Mouse (Mus musculus) small intestine, adult 2 months (tissue): Measurements from ENCODE around the gene Ugt1a1. TPM values are rescaled to one million over a fixed set of nuclear protein-coding genes. Genes with fewer than 3 reads are reported as not detected.

Experiments used
- H3K27ac ChIP-seq: fragments of 200-500 bp; 2 replicates; pipeline ENCODE4 v1.5.1; 2012; ENCODE audit warnings: low read depth, low read length, control low read depth, inconsistent platforms; ENCODE audit not compliant: insufficient read depth
- H3K27me3 ChIP-seq: fragments of 200-500 bp; 2 replicates; pipeline ENCODE4 v1.6.1; 2012; ENCODE audit warnings: mild to moderate bottlenecking, moderate library complexity, low read length, inconsistent platforms; ENCODE audit not compliant: control insufficient read depth, insufficient read depth
- H3K36me3 ChIP-seq: fragments of 200-500 bp; 2 replicates; pipeline ENCODE4 v1.6.1; 2012; ENCODE audit warnings: mild to moderate bottlenecking, low read length, control low read depth, inconsistent platforms; ENCODE audit not compliant: control insufficient read depth, insufficient read depth
- H3K4me1 ChIP-seq: fragments of 200-500 bp; 2 replicates; pipeline ENCODE4 v1.6.1; 2012; ENCODE audit warnings: low read length, inconsistent platforms, mixed read lengths; ENCODE audit not compliant: control insufficient read depth, insufficient read depth, insufficient read length
- H3K4me3 ChIP-seq: fragments of 200-500 bp; 2 replicates; pipeline ENCODE4 v1.5.1; 2012; ENCODE audit warnings: low read depth, mild to moderate bottlenecking, control low read depth, inconsistent platforms, low read length, moderate library complexity
- CTCF ChIP-seq: fragments of 200-500 bp; IDR thresholded peaks from 2 replicates; pipeline ENCODE4 v1.5.1; 2012; ENCODE audit warnings: low read depth, mild to moderate bottlenecking, control low read depth, inconsistent platforms, low read length, moderate library complexity, mixed read lengths; ENCODE audit not compliant: insufficient replicate concordance, insufficient read length; ENCODE audit errors: extremely low read depth
- POLR2A ChIP-seq: fragments of 200-500 bp; IDR thresholded peaks from 2 replicates; pipeline ENCODE4 v1.6.1; 2012; ENCODE audit warnings: low read depth, mild to moderate bottlenecking, control low read depth, inconsistent platforms, low read length, moderate library complexity
- WGBS: fragments of 180-500 bp; shearing (Covaris S2); methylation state at CpG from one replicate; pipeline ENCODE4 v1.1.7; 2018; 5-methylcytosine and 5-hydroxymethylcytosine counted together
- polyA plus RNA-seq: library from polyadenylated mRNA; depleted of rRNA; stranded (reverse); fragments of >200 nt; gene quantifications from 2 replicates; pipeline ENCODE4 v1.2.3, GENCODE M21; 2012

Ugt1a1 gene
- polyA plus RNA-seq, 1 experiment = 88.2 TPM

GRCm38 (mm10) chr1:88235046-88235893 lies 23.5 kb downstream of the Ugt1a1 start:
- Histone ChIP-seq H3K4me3 (no peak overlapping the region), H3K36me3 (no peaks in the 10 kb centered on the region), H3K4me1 (no peaks in the 10 kb centered on the region), H3K27me3 (no peaks in the 10 kb centered on the region), H3K27ac (no peak overlapping the region)
- 68% methylated on average over 11 of the region's 11 CpGs for WGBS
- TF ChIP-seq POLR2A = no peak
- TF ChIP-seq CTCF = no peak

- 60% methylated on average over 4 of the region's 4 CpGs for WGBS
- Histone ChIP-seq H3K4me3 (no peak overlapping the region), H3K27me3 (no peaks in the 10 kb centered on the region), H3K36me3 (no peaks in the 10 kb centered on the region), H3K4me1 (no peaks in the 10 kb centered on the region), H3K27ac (no peak overlapping the region)
- no peak for TF ChIP-seq POLR2A
- TF ChIP-seq CTCF = no peak
Measured at GRCm38 (mm10) chr1:88235894-88236415, 24.2 kb downstream of the Ugt1a1 start.

- TF ChIP-seq POLR2A (no peak), CTCF (no peak)
- H3K4me3 ChIP-seq = no peak overlapping the region
- no peaks in the 10 kb centered on the region for H3K4me1 ChIP-seq
- no peaks in the 10 kb centered on the region for H3K27me3 ChIP-seq
- no peaks in the 10 kb centered on the region for H3K36me3 ChIP-seq
- WGBS = 56% methylated on average over 5 of the region's 5 CpGs
- H3K27ac ChIP-seq = no peak overlapping the region
Measured at GRCm38 (mm10) chr1:88237311-88237710, 25.6 kb downstream of the Ugt1a1 start.

GRCm38 (mm10) chr1:88238771-88239170 lies 27.0 kb downstream of the Ugt1a1 start:
- TF ChIP-seq CTCF (no peak), POLR2A (no peak)
- Histone ChIP-seq H3K4me1 (no peaks in the 10 kb centered on the region), H3K36me3 (no peaks in the 10 kb centered on the region), H3K27me3 (no peaks in the 10 kb centered on the region), H3K4me3 (no peak overlapping the region), H3K27ac (no peak overlapping the region)
- WGBS = 77% methylated on average over 6 of the region's 6 CpGs

GRCm38 (mm10) chr1:88240072-88240471 lies 28.3 kb downstream of the Ugt1a1 start:
- Histone ChIP-seq H3K4me1 (no peaks in the 10 kb centered on the region), H3K27ac (no peak overlapping the region), H3K4me3 (no peak overlapping the region), H3K36me3 (no peaks in the 10 kb centered on the region), H3K27me3 (no peaks in the 10 kb centered on the region)
- TF ChIP-seq CTCF = no peak
- WGBS = 66% methylated on average over 5 of the region's 5 CpGs

- no peaks in the 10 kb centered on the region for H3K36me3 ChIP-seq
- no peak overlapping the region for H3K27ac ChIP-seq
- H3K27me3 ChIP-seq = no peaks in the 10 kb centered on the region
- no peaks in the 10 kb centered on the region for H3K4me1 ChIP-seq
- TF ChIP-seq CTCF (no peak), POLR2A (no peak)
- WGBS = 76% methylated on average over 4 of the region's 4 CpGs
- no peak overlapping the region for H3K4me3 ChIP-seq
Measured at GRCm38 (mm10) chr1:88240579-88240978, 28.8 kb downstream of the Ugt1a1 start.

- H3K27ac ChIP-seq = no peak overlapping the region
- no peak overlapping the region for H3K4me3 ChIP-seq
- H3K36me3 ChIP-seq = no peaks in the 10 kb centered on the region
- peaks cover 3% of the 10 kb centered on the region; the same call in 1 of the 2 replicates for H3K4me1 ChIP-seq
- H3K27me3 ChIP-seq = no peaks in the 10 kb centered on the region
- TF ChIP-seq CTCF (no peak), POLR2A (no peak)
- WGBS = 66% methylated on average over 5 of the region's 5 CpGs
Measured at GRCm38 (mm10) chr1:88243861-88244260, 32.1 kb downstream of the Ugt1a1 start.

GRCm38 (mm10) chr1:88245881-88246280 lies 34.1 kb downstream of the Ugt1a1 start:
- Histone ChIP-seq H3K27ac (no peak overlapping the region), H3K27me3 (no peaks in the 10 kb centered on the region), H3K4me1 (peaks cover 3% of the 10 kb centered on the region; the same call in 1 of the 2 replicates), H3K4me3 (no peak overlapping the region), H3K36me3 (no peaks in the 10 kb centered on the region)
- WGBS = 71% methylated on average over 6 of the region's 6 CpGs
- TF ChIP-seq POLR2A (no peak), CTCF (no peak)
